Mouse (Mus musculus) midbrain, embryonic 16.5 days (tissue): ENCODE measurements around the gene Fam118b. TPM values are rescaled to one million over a fixed set of nuclear protein-coding genes. Genes with fewer than 3 reads are reported as not detected.

ENCODE experiments used
- ATAC-seq: fragments of 200-750 bp; cut with Nextera tagmentation; 2 replicates; pipeline ENCODE4 v1.8.0; 2017; ENCODE audit warnings: moderate TSS enrichment
- H3K27ac ChIP-seq: fragments of 300-500 bp; sonication (generic); 2 replicates; pipeline ENCODE4 v1.5.1; 2014; ENCODE audit warnings: mild to moderate bottlenecking, low read length, mixed read lengths
- H3K27me3 ChIP-seq: fragments of 300-500 bp; sonication (generic); 2 replicates; pipeline ENCODE4 v1.6.1; 2014; ENCODE audit warnings: low read depth, low read length, mixed read lengths; ENCODE audit not compliant: control insufficient read depth, insufficient read depth
- H3K36me3 ChIP-seq: fragments of 300-500 bp; sonication (generic); 2 replicates; pipeline ENCODE4 v1.6.1; 2014; ENCODE audit warnings: mild to moderate bottlenecking, low read length, moderate library complexity, mixed read lengths; ENCODE audit not compliant: control insufficient read depth, insufficient read depth
- H3K4me1 ChIP-seq: fragments of 300-500 bp; sonication (generic); 2 replicates; pipeline ENCODE4 v1.6.1; 2014; ENCODE audit warnings: mild to moderate bottlenecking, low read length, mixed read lengths; ENCODE audit not compliant: control insufficient read depth, insufficient read depth
- H3K4me2 ChIP-seq: fragments of 300-500 bp; sonication (generic); 2 replicates; pipeline ENCODE4 v1.6.1; 2014; ENCODE audit warnings: mild to moderate bottlenecking, low read length, mixed read lengths
- H3K4me3 ChIP-seq: fragments of 300-500 bp; sonication (generic); 2 replicates; pipeline ENCODE4 v1.5.1; 2014; ENCODE audit warnings: low read depth, mild to moderate bottlenecking, low read length, moderate library complexity, mixed read lengths
- H3K9ac ChIP-seq: fragments of 300-500 bp; sonication (generic); 2 replicates; pipeline ENCODE4 v1.6.1; 2014; ENCODE audit warnings: low read depth, low read length, mixed read lengths
- H3K9me3 ChIP-seq: fragments of 300-500 bp; sonication (generic); replicated peaks from 2 replicates; pipeline ENCODE4 v1.6.1; 2014; ENCODE audit warnings: mild to moderate bottlenecking, low read length, mixed read lengths; ENCODE audit not compliant: control insufficient read depth, poor library complexity, severe bottlenecking
- WGBS: fragments of 180-500 bp; shearing (Covaris S2); extraction: QIAGEN DNeasy Blood & Tissue Kit; methylation state at CpG from one replicate; pipeline ENCODE4 v1.1.7; 2014; 5-methylcytosine and 5-hydroxymethylcytosine counted together
- polyA plus RNA-seq: library from polyadenylated mRNA; unstranded; fragments of >200 nt; fragmentation: Nextera tagmentation; extraction: Ambion mirVana; gene quantifications from 2 replicates; pipeline ENCODE4 v1.2.1, GENCODE M21; 2015

Gene Fam118b
- polyA plus RNA-seq, 1 experiment from 2014 or later = 59.1 TPM

- 95% methylated on average over 1 of the region's 1 CpGs for WGBS
- Histone ChIP-seq H3K27me3 (no peaks in the 10 kb centered on the region), H3K27ac (no peak overlapping the region)
Measured at GRCm38 (mm10) chr9:35173331-35173730, 94.3 kb downstream of the Fam118b start.

GRCm38 (mm10) chr9:35170071-35170470, 97.5 kb downstream of the Fam118b start:
- no peak for ATAC-seq
- Histone ChIP-seq H3K9ac (no peak overlapping the region), H3K27ac (no peak overlapping the region), H3K27me3 (no peaks in the 10 kb centered on the region), H3K4me3 (no peak overlapping the region), H3K9me3 (no peaks in the 10 kb centered on the region), H3K4me1 (peaks cover 14% of the 10 kb centered on the region), H3K36me3 (peaks cover 9% of the 10 kb centered on the region), H3K4me2 (no peak overlapping the region)
- 95% methylated on average over 7 of the region's 7 CpGs for WGBS

More at GRCm38 (mm10) chr9:35173331-35173730, 94.3 kb downstream of the Fam118b start:
- H3K4me1 ChIP-seq = peaks cover 12% of the 10 kb centered on the region
- H3K9me3 ChIP-seq = no peaks in the 10 kb centered on the region
- no peak for ATAC-seq
- H3K4me3 ChIP-seq = no peak overlapping the region
- peaks cover 9% of the 10 kb centered on the region for H3K36me3 ChIP-seq
- H3K4me2 ChIP-seq = no peak overlapping the region
- H3K9ac ChIP-seq = no peak overlapping the region

Other genes with a start within 250 kb of the Fam118b start
- 15.9 and 17.9 TPM in 2 replicates for gene St3gal4, start 148.5 kb downstream of the Fam118b start, polyA plus RNA-seq
- 73.4 and 79.2 TPM in 2 replicates for gene Dcps, start 91.7 kb downstream of the Fam118b start, polyA plus RNA-seq
- gene Srpr, start 67.6 kb downstream of the Fam118b start, polyA plus RNA-seq = 65.8 and 68.2 TPM in 2 replicates
- gene Tirap, start 67.5 kb downstream of the Fam118b start, polyA plus RNA-seq = 4.3 and 4.6 TPM in 2 replicates
- 49.8 and 51.2 TPM in 2 replicates for gene Foxred1, start 56.8 kb downstream of the Fam118b start, polyA plus RNA-seq
- 16.7 and 18.5 TPM in 2 replicates for gene Rpusd4, start 60 bp upstream of the Fam118b start, polyA plus RNA-seq
- gene Cdon, start 153.3 kb upstream of the Fam118b start, polyA plus RNA-seq = 2.1 and 3.4 TPM in 2 replicates